Mouse (Mus musculus) embryo, embryonic 11 days (tissue): ENCODE data around the gene Kremen2.
"Not testable (repeated sequence)": the region's sequence is repeated elsewhere in the genome, so short reads cannot be mapped to it uniquely, and the experiment has no call there.

ENCODE experiments used
- DNase-seq: peaks from one replicate; pipeline ENCODE4 v3.0.0-alpha.2; 2015

Kremen2 gene

GRCm38 (mm10) chr17:23745301-23746251 lies at the start of gene Kremen2:
TSS of gene Kremen2 (minus strand) at chr17:23745833.
- DNase-seq = peak; percentile 48

GRCm38 (mm10) chr17:23795323-23795722 lies 49.7 kb upstream of the Kremen2 start:
- no peak for DNase-seq

GRCm38 (mm10) chr17:23791079-23791357 lies 45.4 kb upstream of the Kremen2 start:
- no peak for DNase-seq

GRCm38 (mm10) chr17:23790269-23791078 lies 44.8 kb upstream of the Kremen2 start, which contains the start of gene Srrm2:
TSS of gene Srrm2 (plus strand) at chr17:23790532.
- DNase-seq = peak; percentile 86

- DNase-seq = peak; percentile 18
Observed at GRCm38 (mm10) chr17:23789749-23790268, 44.2 kb upstream of the Kremen2 start.

GRCm38 (mm10) chr17:23788973-23789372 lies 43.3 kb upstream of the Kremen2 start:
- no peak for DNase-seq

GRCm38 (mm10) chr17:23786510-23786931 lies 40.9 kb upstream of the Kremen2 start:
- DNase-seq = peak; percentile 58

GRCm38 (mm10) chr17:23785561-23786471 lies 40.2 kb upstream of the Kremen2 start, which contains the start of gene Flywch2:
TSS of gene Flywch2 (minus strand) at chr17:23786081.
- DNase-seq = peak; percentile 89

GRCm38 (mm10) chr17:23783352-23783751 lies 37.7 kb upstream of the Kremen2 start:
- DNase-seq = no peak

GRCm38 (mm10) chr17:23778447-23778846 lies 32.8 kb upstream of the Kremen2 start:
- DNase-seq = no peak

- no peak for DNase-seq
Observed at GRCm38 (mm10) chr17:23777141-23777540, 31.5 kb upstream of the Kremen2 start.

GRCm38 (mm10) chr17:23776216-23776615 lies 30.6 kb upstream of the Kremen2 start:
- no peak for DNase-seq

GRCm38 (mm10) chr17:23774090-23774489 lies 28.5 kb upstream of the Kremen2 start:
- DNase-seq = peak; percentile 89

GRCm38 (mm10) chr17:23773676-23774075 lies 28.0 kb upstream of the Kremen2 start:
- no peak for DNase-seq

GRCm38 (mm10) chr17:23772219-23772556 lies 26.6 kb upstream of the Kremen2 start:
- DNase-seq = not testable (repeated sequence)

- peak; percentile 99 for DNase-seq
Observed at GRCm38 (mm10) chr17:23771284-23772218, 25.9 kb upstream of the Kremen2 start, which contains the start of gene Flywch1. TSS of gene Flywch1 (minus strand) at chr17:23771602.

- peak; percentile 53 for DNase-seq
Observed at GRCm38 (mm10) chr17:23770896-23771283, 25.3 kb upstream of the Kremen2 start.

GRCm38 (mm10) chr17:23770493-23770892 lies 24.9 kb upstream of the Kremen2 start:
- no peak for DNase-seq

GRCm38 (mm10) chr17:23762976-23763375 lies 17.3 kb upstream of the Kremen2 start:
- DNase-seq = no peak

GRCm38 (mm10) chr17:23761155-23761554 lies 15.5 kb upstream of the Kremen2 start:
- no peak for DNase-seq

- no peak for DNase-seq
Observed at GRCm38 (mm10) chr17:23760231-23760630, 14.6 kb upstream of the Kremen2 start.
